Mouse (Mus musculus): ENCODE measurements at regions not wholly inside any gene's neighbourhood (a gene's known extent, or its start where the extent isn't known, plus 50 kb on each side); places are given as distances from the start of the nearest gene placed in this dataset.
A peak's percentile ranks its signal among the peaks of the same experiment; 100 is the strongest.

GRCm38 (mm10) chr16:29816681-29817369, 237.7 kb downstream of the Opa1 start:
- H3K4me1 ChIP-seq (ENCODE audit: control insufficient read depth, insufficient read depth, low read length), result peaks cover 25% of the 10 kb centered on the region

GRCm38 (mm10) chr16:29818807-29819440, 239.8 kb downstream of the Opa1 start:
- Histone ChIP-seq H3K9ac (ENCODE audit: low read depth, low read length) (no peak overlapping the region), H3K36me3 (ENCODE audit: control insufficient read depth, insufficient read depth, low read length) (no peaks in the 10 kb centered on the region), H3K27me3 (ENCODE audit: control insufficient read depth, insufficient read depth, low read length) (peaks cover 4% of the 10 kb centered on the region; the same call in 1 of the 2 replicates), H3K27ac (ENCODE audit: low read depth, low read length) (no peak overlapping the region), H3K4me1 (ENCODE audit: control insufficient read depth, insufficient read depth, low read length) (peaks cover 16% of the 10 kb centered on the region), H3K9me3 (ENCODE audit: control insufficient read depth, low read length) (no peaks in the 10 kb centered on the region), H3K4me2 (replicated peaks; ENCODE audit: low read depth, low read length) (no peak overlapping the region), H3K4me3 (ENCODE audit: low read length) (no peak overlapping the region)
- no peak for ATAC-seq (ENCODE audit: low FRiP score, low TSS enrichment)
- 77% methylated on average over 7 of the region's 7 CpGs for WGBS

More at GRCm38 (mm10) chr16:29816681-29817369, 237.7 kb downstream of the Opa1 start:
- Histone ChIP-seq H3K9ac (ENCODE audit: low read depth, low read length) (no peak overlapping the region), H3K27me3 (ENCODE audit: control insufficient read depth, insufficient read depth, low read length) (peaks cover 4% of the 10 kb centered on the region; the same call in 1 of the 2 replicates), H3K9me3 (ENCODE audit: control insufficient read depth, low read length) (no peaks in the 10 kb centered on the region), H3K27ac (ENCODE audit: low read depth, low read length) (no peak overlapping the region), H3K36me3 (ENCODE audit: control insufficient read depth, insufficient read depth, low read length) (no peaks in the 10 kb centered on the region), H3K4me2 (replicated peaks; ENCODE audit: low read depth, low read length) (no peak overlapping the region), H3K4me3 (ENCODE audit: low read length) (no peak overlapping the region)
- 50% methylated on average over 10 of the region's 10 CpGs for WGBS
- no peak for ATAC-seq (ENCODE audit: low FRiP score, low TSS enrichment)

DNA sequence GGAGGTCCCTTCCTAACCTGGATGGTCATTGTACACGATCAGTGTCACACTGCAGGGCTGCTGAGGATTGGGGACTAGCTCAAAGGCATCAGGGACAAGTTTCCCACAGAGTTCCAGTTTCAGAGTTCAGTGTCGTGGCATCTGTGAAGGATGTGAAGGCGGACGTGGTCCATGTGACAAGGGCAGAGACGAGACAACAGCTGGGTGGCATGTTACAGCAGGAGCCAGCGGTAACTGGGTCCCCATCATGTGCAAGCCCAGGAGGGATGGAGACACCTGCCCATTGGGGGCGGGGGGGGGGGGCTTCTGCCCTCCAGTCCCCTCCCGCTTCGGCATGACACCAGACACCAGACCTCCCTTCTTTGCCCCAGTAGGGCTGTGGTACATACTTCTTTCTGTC, 241.6 kb downstream of the Opa1 start:
- Histone ChIP-seq H3K9me3 (ENCODE audit: control insufficient read depth, low read length) (no peaks in the 10 kb centered on the region), H3K4me2 (replicated peaks; ENCODE audit: low read depth, low read length) (no peak overlapping the region), H3K27ac (ENCODE audit: low read depth, low read length) (no peak overlapping the region), H3K9ac (ENCODE audit: low read depth, low read length) (no peak overlapping the region), H3K4me3 (ENCODE audit: low read length) (no peak overlapping the region), H3K4me1 (ENCODE audit: control insufficient read depth, insufficient read depth, low read length) (peaks cover 12% of the 10 kb centered on the region), H3K36me3 (ENCODE audit: control insufficient read depth, insufficient read depth, low read length) (no peaks in the 10 kb centered on the region), H3K27me3 (ENCODE audit: control insufficient read depth, insufficient read depth, low read length) (no peaks in the 10 kb centered on the region)
- 48% methylated on average over 7 of the region's 9 CpGs for WGBS
- no peak for ATAC-seq (ENCODE audit: low FRiP score, low TSS enrichment)

- peaks cover 3% of the 10 kb centered on the region for H3K4me1 ChIP-seq (ENCODE audit: control insufficient read depth, insufficient read depth, low read length)
- H3K4me3 ChIP-seq (ENCODE audit: low read length), result no peak overlapping the region
- 0 out of 2 replicates have a peak, but pooled peaks have one; percentile 8 for ATAC-seq (ENCODE audit: low FRiP score, low TSS enrichment)
- H3K9ac ChIP-seq (ENCODE audit: low read depth, low read length), result no peak overlapping the region
- H3K36me3 ChIP-seq (ENCODE audit: control insufficient read depth, insufficient read depth, low read length), result no peaks in the 10 kb centered on the region
- H3K27me3 ChIP-seq (ENCODE audit: control insufficient read depth, insufficient read depth, low read length), result no peaks in the 10 kb centered on the region
- WGBS, result 40% methylated on average over 7 of the region's 7 CpGs
- no peak overlapping the region for H3K4me2 ChIP-seq (replicated peaks; ENCODE audit: low read depth, low read length)
- H3K27ac ChIP-seq (ENCODE audit: low read depth, low read length), result no peak overlapping the region
- H3K9me3 ChIP-seq (ENCODE audit: control insufficient read depth, low read length), result no peaks in the 10 kb centered on the region
Measured at GRCm38 (mm10) chr16:29822110-29822509, 242.1 kb upstream of the Hes1 start.

DNA sequence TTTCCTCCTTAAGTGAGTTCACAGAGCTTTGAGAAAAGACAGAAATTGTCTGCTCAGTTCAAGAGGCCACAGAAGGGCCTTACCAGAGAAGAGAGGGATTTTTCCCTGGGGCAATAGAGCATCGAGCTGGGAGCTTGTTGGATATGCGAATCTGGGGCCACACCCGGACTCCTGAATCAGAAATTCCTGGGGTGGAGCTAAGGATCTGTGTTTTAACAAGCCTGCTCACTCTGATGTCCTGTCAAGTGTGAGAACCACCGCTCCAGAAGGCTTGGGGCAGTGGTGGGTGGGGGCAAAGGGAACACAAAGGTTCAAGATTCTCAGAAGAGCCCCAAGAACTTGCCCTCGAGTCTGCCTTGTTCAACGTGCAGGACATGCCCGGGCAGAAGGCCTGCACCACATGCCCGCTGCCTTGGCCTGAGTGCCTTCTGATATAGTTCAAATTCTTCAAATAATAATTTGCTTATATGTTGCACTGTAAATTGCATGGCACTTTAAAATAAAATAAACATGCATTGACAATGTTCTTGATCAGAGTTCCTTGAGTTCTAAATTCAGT, 241.3 kb upstream of the Hes1 start:
- Histone ChIP-seq H3K4me3 (ENCODE audit: low read length) (no peak overlapping the region), H3K27ac (ENCODE audit: low read depth, low read length) (no peak overlapping the region), H3K36me3 (ENCODE audit: control insufficient read depth, insufficient read depth, low read length) (no peaks in the 10 kb centered on the region), H3K4me2 (replicated peaks; ENCODE audit: low read depth, low read length) (no peak overlapping the region), H3K27me3 (ENCODE audit: control insufficient read depth, insufficient read depth, low read length) (no peaks in the 10 kb centered on the region), H3K4me1 (ENCODE audit: control insufficient read depth, insufficient read depth, low read length) (no peaks in the 10 kb centered on the region; the same call in 1 of the 2 replicates), H3K9me3 (ENCODE audit: control insufficient read depth, low read length) (peaks cover 3% of the 10 kb centered on the region; the same call in 1 of the 2 replicates), H3K9ac (ENCODE audit: low read depth, low read length) (no peak overlapping the region)
- ATAC-seq (ENCODE audit: low FRiP score, low TSS enrichment), result no peak
- 73% methylated on average over 8 of the region's 8 CpGs for WGBS

DNA sequence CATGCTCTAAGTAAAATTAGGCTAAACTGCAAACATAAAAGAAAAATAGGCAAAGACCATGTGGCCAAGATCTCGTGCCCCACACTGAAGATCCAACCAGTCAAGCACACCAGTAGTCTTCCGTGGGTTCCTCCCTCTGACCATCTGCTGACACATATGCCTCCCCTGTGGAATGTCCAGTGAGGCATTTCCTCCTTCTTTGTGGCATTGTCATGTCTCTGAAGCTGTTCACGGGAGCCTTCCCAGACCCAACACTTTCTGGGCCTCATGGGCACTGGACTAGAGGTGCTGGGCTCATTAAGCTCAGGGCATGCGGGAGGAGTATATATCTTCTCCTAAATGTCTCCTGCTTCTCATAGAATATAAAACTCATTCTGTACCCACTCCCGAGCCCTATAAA, 237.3 kb upstream of the Hes1 start:
- 0 out of 2 replicates have a peak, but pooled peaks cover 2% of the 10 kb centered on the region for H3K4me1 ChIP-seq (ENCODE audit: control insufficient read depth, insufficient read depth, low read length)
- H3K27me3 ChIP-seq (ENCODE audit: control insufficient read depth, insufficient read depth, low read length), result no peaks in the 10 kb centered on the region
- peaks cover 6% of the 10 kb centered on the region; the same call in 1 of the 2 replicates for H3K9me3 ChIP-seq (ENCODE audit: control insufficient read depth, low read length)
- no peaks in the 10 kb centered on the region for H3K36me3 ChIP-seq (ENCODE audit: control insufficient read depth, insufficient read depth, low read length)
- peak; percentile 81; the same call in 1 of the 2 replicates for ATAC-seq (ENCODE audit: low FRiP score, low TSS enrichment)
- H3K9ac ChIP-seq (ENCODE audit: low read depth, low read length), result no peak overlapping the region
- 36% methylated on average over 5 of the region's 5 CpGs for WGBS
- no peak overlapping the region for H3K4me2 ChIP-seq (replicated peaks; ENCODE audit: low read depth, low read length)
- no peak overlapping the region for H3K4me3 ChIP-seq (ENCODE audit: low read length)
- H3K27ac ChIP-seq (ENCODE audit: low read depth, low read length), result no peak overlapping the region

GRCm38 (mm10) chr16:29827776-29828175, 236.4 kb upstream of the Hes1 start:
- no peak for ATAC-seq (ENCODE audit: low FRiP score, low TSS enrichment)
- WGBS, result 91% methylated on average over 1 of the region's 1 CpGs
- no peaks in the 10 kb centered on the region for H3K27me3 ChIP-seq (ENCODE audit: control insufficient read depth, insufficient read depth, low read length)

GRCm38 (mm10) chr16:29829457-29829856, 234.7 kb upstream of the Hes1 start:
- peaks cover 6% of the 10 kb centered on the region; the same call in 1 of the 2 replicates for H3K9me3 ChIP-seq (ENCODE audit: control insufficient read depth, low read length)
- H3K36me3 ChIP-seq (ENCODE audit: control insufficient read depth, insufficient read depth, low read length), result no peaks in the 10 kb centered on the region
- no peak overlapping the region for H3K9ac ChIP-seq (ENCODE audit: low read depth, low read length)
- no peaks in the 10 kb centered on the region for H3K27me3 ChIP-seq (ENCODE audit: control insufficient read depth, insufficient read depth, low read length)
- H3K27ac ChIP-seq (ENCODE audit: low read depth, low read length), result no peak overlapping the region
- peaks cover 2% of the 10 kb centered on the region; the same call in 1 of the 2 replicates for H3K4me1 ChIP-seq (ENCODE audit: control insufficient read depth, insufficient read depth, low read length)
- 82% methylated on average over 9 of the region's 9 CpGs for WGBS
- H3K4me3 ChIP-seq (ENCODE audit: low read length), result no peak overlapping the region
- no peak for ATAC-seq (ENCODE audit: low FRiP score, low TSS enrichment)
- no peak overlapping the region for H3K4me2 ChIP-seq (replicated peaks; ENCODE audit: low read depth, low read length)

More at GRCm38 (mm10) chr16:29827776-29828175, 236.4 kb upstream of the Hes1 start:
- Histone ChIP-seq H3K36me3 (ENCODE audit: control insufficient read depth, insufficient read depth, low read length) (no peaks in the 10 kb centered on the region), H3K4me1 (ENCODE audit: control insufficient read depth, insufficient read depth, low read length) (0 out of 2 replicates have a peak, but pooled peaks cover 2% of the 10 kb centered on the region), H3K27ac (ENCODE audit: low read depth, low read length) (no peak overlapping the region), H3K4me2 (replicated peaks; ENCODE audit: low read depth, low read length) (no peak overlapping the region), H3K9ac (ENCODE audit: low read depth, low read length) (no peak overlapping the region), H3K9me3 (ENCODE audit: control insufficient read depth, low read length) (peaks cover 6% of the 10 kb centered on the region; the same call in 1 of the 2 replicates), H3K4me3 (ENCODE audit: low read length) (no peak overlapping the region)

- H3K9me3 ChIP-seq (ENCODE audit: control insufficient read depth, low read length), result peaks cover 6% of the 10 kb centered on the region; the same call in 1 of the 2 replicates
- H3K4me3 ChIP-seq (ENCODE audit: low read length), result no peak overlapping the region
- no peak overlapping the region for H3K27ac ChIP-seq (ENCODE audit: low read depth, low read length)
- ATAC-seq (ENCODE audit: low FRiP score, low TSS enrichment), result no peak
- no peak overlapping the region for H3K9ac ChIP-seq (ENCODE audit: low read depth, low read length)
- no peak overlapping the region for H3K4me2 ChIP-seq (replicated peaks; ENCODE audit: low read depth, low read length)
- no peaks in the 10 kb centered on the region for H3K27me3 ChIP-seq (ENCODE audit: control insufficient read depth, insufficient read depth, low read length)
- H3K4me1 ChIP-seq (ENCODE audit: control insufficient read depth, insufficient read depth, low read length), result peaks cover 2% of the 10 kb centered on the region; the same call in 1 of the 2 replicates
- no peaks in the 10 kb centered on the region for H3K36me3 ChIP-seq (ENCODE audit: control insufficient read depth, insufficient read depth, low read length)
Measured at GRCm38 (mm10) chr16:29830101-29830500, 234.1 kb upstream of the Hes1 start.

Data from kidney, embryonic 14.5 days (tissue).